Mouse (Mus musculus): ENCODE measurements around the gene Arih1. TPM values are rescaled to one million over a fixed set of nuclear protein-coding genes. Genes with fewer than 3 reads are reported as not detected.
"Not testable (repeated sequence)": the region's sequence is repeated elsewhere in the genome, so short reads cannot be mapped to it uniquely, and the experiment has no call there.

Gene Arih1
- total RNA-seq, 2 experiments from 2014 or later = 95.9 to 110 TPM

GRCm38 (mm10) chr9:59464293-59464692 is 22.1 kb downstream of the Arih1 start:
- DNase-seq (ENCODE audit: low spot score in 2 of 2) = no peak

GRCm38 (mm10) chr9:59458997-59459510 is 27.4 kb downstream of the Arih1 start:
- peak; percentile 13 to 21 for DNase-seq (ENCODE audit: low spot score in 2 of 2)

- DNase-seq (ENCODE audit: low spot score in 2 of 2) = no peak
Measured at GRCm38 (mm10) chr9:59458416-59458815, 28.0 kb downstream of the Arih1 start.

- no peak for DNase-seq (ENCODE audit: low spot score in 2 of 2)
Measured at GRCm38 (mm10) chr9:59457671-59458070, 28.7 kb downstream of the Arih1 start.

GRCm38 (mm10) chr9:59455404-59456068 is 30.9 kb downstream of the Arih1 start:
- no peak for DNase-seq (ENCODE audit: low spot score in 2 of 2)

- DNase-seq (ENCODE audit: low spot score in 2 of 2) = no peak
Measured at GRCm38 (mm10) chr9:59433729-59434128, 52.7 kb downstream of the Arih1 start.

- no peak for DNase-seq (ENCODE audit: low spot score in 2 of 2)
Measured at GRCm38 (mm10) chr9:59431626-59432025, 54.8 kb downstream of the Arih1 start.

- DNase-seq (ENCODE audit: low spot score in 2 of 2) = no peak
Measured at GRCm38 (mm10) chr9:59420487-59420886, 65.9 kb downstream of the Arih1 start.

GRCm38 (mm10) chr9:59407271-59407670 is 79.1 kb downstream of the Arih1 start:
- DNase-seq (ENCODE audit: low spot score in 2 of 2) = no peak

GRCm38 (mm10) chr9:59389086-59389485 is 97.3 kb downstream of the Arih1 start:
- no peak for DNase-seq (ENCODE audit: low spot score in 2 of 2)

GRCm38 (mm10) chr9:59388311-59388710 is 98.1 kb downstream of the Arih1 start:
- no peak for DNase-seq (ENCODE audit: low spot score in 2 of 2)

GRCm38 (mm10) chr9:59387461-59387860 is 99.0 kb downstream of the Arih1 start:
- no peak for DNase-seq (ENCODE audit: low spot score in 2 of 2)

GRCm38 (mm10) chr9:59375626-59376025 is 110.8 kb downstream of the Arih1 start:
- no peak for DNase-seq (ENCODE audit: low spot score in 2 of 2)

GRCm38 (mm10) chr9:59369646-59370045 is 116.8 kb downstream of the Arih1 start:
- no peak for DNase-seq (ENCODE audit: low spot score in 2 of 2)

GRCm38 (mm10) chr9:59369220-59369619 is 117.2 kb downstream of the Arih1 start:
- no peak for DNase-seq (ENCODE audit: low spot score in 2 of 2)

- not testable (repeated sequence) for DNase-seq (ENCODE audit: low spot score in 2 of 2)
Measured at GRCm38 (mm10) chr9:59360487-59360886, 125.9 kb downstream of the Arih1 start.

GRCm38 (mm10) chr9:59358041-59358440 is 128.4 kb downstream of the Arih1 start:
- not testable (repeated sequence) for DNase-seq (ENCODE audit: low spot score in 2 of 2)

GRCm38 (mm10) chr9:59353253-59353639 is 133.2 kb downstream of the Arih1 start, which contains the start of gene Bbs4:
TSS of gene Bbs4 (minus strand) at chr9:59353508.
- peak; percentile 85 to 86 for DNase-seq (ENCODE audit: low spot score in 2 of 2)

GRCm38 (mm10) chr9:59352586-59353252 is 133.7 kb downstream of the Arih1 start:
- DNase-seq (ENCODE audit: low spot score in 2 of 2) = peak in 1 of 2 experiments; percentile 9

- no peak for DNase-seq (ENCODE audit: low spot score in 2 of 2)
Measured at GRCm38 (mm10) chr9:59346176-59346575, 140.2 kb downstream of the Arih1 start.

- DNase-seq (ENCODE audit: low spot score in 2 of 2) = peak; percentile 6 to 16
Measured at GRCm38 (mm10) chr9:59340002-59340401, 146.4 kb downstream of the Arih1 start.

GRCm38 (mm10) chr9:59339107-59339506 is 147.3 kb downstream of the Arih1 start:
- DNase-seq (ENCODE audit: low spot score in 2 of 2) = no peak
